ENCODE assay signal across 8 mouse cellular contexts in the genomic region with DNA sequence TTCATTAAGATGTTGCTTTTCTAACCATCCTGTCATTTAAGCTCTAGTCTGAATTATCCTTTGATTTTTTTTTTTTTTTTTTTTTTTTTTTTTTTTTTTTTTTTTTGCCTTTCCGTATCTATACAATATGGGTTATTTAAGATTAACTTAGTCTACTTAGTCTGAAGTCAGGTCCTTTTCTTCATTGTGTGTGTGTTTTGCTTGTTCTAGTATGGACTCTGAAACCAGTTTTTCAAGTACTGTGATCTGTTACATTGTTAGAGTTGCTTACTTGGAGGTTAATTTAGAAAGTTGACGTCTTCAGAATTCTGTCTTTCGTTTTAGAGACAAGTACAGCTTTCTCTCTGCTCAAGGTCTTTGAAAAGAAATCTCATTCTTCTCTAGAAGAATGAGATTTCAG.
DNase-seq lines count a peak whose midpoint lies in the region; ATAC-seq and TF ChIP-seq lines count a peak whose summit lies in the region.

No protein-coding gene starts in this region.

- no peak overlapping the region for H3K9ac ChIP-seq in intestine, embryonic 16.5 days (ENCODE audit: low read depth, low read length)

- TF ChIP-seq CTCF in layer of hippocampus, adult 2 months (conservative IDR thresholded peaks at IDR 0.05), result no peak
- no peak for TF ChIP-seq CTCF in embryonic fibroblast, embryonic 13.5 days (IDR thresholded peaks at IDR 0.05; ENCODE audit: borderline replicate concordance, insufficient read depth, low read length)

- H3K4me1 ChIP-seq in embryonic fibroblast, embryonic 13.5 days (ENCODE audit: control insufficient read depth, insufficient read depth, low read length), result no peaks in the 10 kb centered on the region
- no peaks in the 10 kb centered on the region for H3K4me1 ChIP-seq in intestine, embryonic 16.5 days (ENCODE audit: control insufficient read depth, insufficient read depth, low read length)

- DNase-seq in layer of hippocampus, adult 2 months (ENCODE audit: low spot score in 2 of 2), result no peak
- DNase-seq in layer of hippocampus, adult 9-11 months, result no peak
- peak; percentile 35 for DNase-seq in naive thymus-derived CD4-positive, alpha-beta T cell, adult 2 months (ENCODE audit: low read depth)
- no peak for DNase-seq in right cerebral cortex, postnatal 4 days
- no peak for DNase-seq in urinary bladder, adult 18-20 months (ENCODE audit: low spot score in 2 of 2)
- DNase-seq in testis, postnatal 10 days (ENCODE audit: low spot score), result no peak

- peak overlapping the region; percentile 60 for H3K4me3 ChIP-seq in layer of hippocampus, adult 2 months
- peak overlapping the region; percentile 35; the same call in 1 of the 2 replicates for H3K4me3 ChIP-seq in embryonic fibroblast, embryonic 13.5 days (ENCODE audit: insufficient read depth, low read length)
- peak overlapping the region; percentile 43 for H3K4me3 ChIP-seq in intestine, embryonic 16.5 days (ENCODE audit: low read length)

- no peak for ATAC-seq in intestine, embryonic 16.5 days

- peak overlapping the region; percentile 96 for H3K27ac ChIP-seq in layer of hippocampus, adult 2 months
- no peak overlapping the region for H3K27ac ChIP-seq in embryonic fibroblast, embryonic 13.5 days (ENCODE audit: insufficient read depth, low read length)
- H3K27ac ChIP-seq in intestine, embryonic 16.5 days (ENCODE audit: low read length), result no peak overlapping the region

- peak overlapping the region; percentile 61 for H3K4me2 ChIP-seq in intestine, embryonic 16.5 days (ENCODE audit: low read depth, low read length)

- WGBS in intestine, embryonic 16.5 days, result 19% methylated on average over 3 of the region's 3 CpGs

- H3K27me3 ChIP-seq in intestine, embryonic 16.5 days (replicated peaks; ENCODE audit: control insufficient read depth, insufficient read depth, low read length), result no peaks in the 10 kb centered on the region

- no peaks in the 10 kb centered on the region for H3K9me3 ChIP-seq in intestine, embryonic 16.5 days (ENCODE audit: control insufficient read depth, low read length)

- H3K36me3 ChIP-seq in intestine, embryonic 16.5 days (ENCODE audit: control insufficient read depth, insufficient read depth, low read length), result no peaks in the 10 kb centered on the region

- no peak for TF ChIP-seq POLR2A in embryonic fibroblast, embryonic 13.5 days (IDR thresholded peaks at IDR 0.05; ENCODE audit: low read depth, low read length)
